Mouse (Mus musculus): Measurements from ENCODE around the gene Cct6b. TPM values are rescaled to one million over a fixed set of nuclear protein-coding genes. Genes with fewer than 3 reads are reported as not detected.

Gene Cct6b
- total RNA-seq (2021), result not detected
- long read RNA-seq, experiment 1, result 0 reads
- long read RNA-seq, experiment 2, result 0 reads

DNA sequence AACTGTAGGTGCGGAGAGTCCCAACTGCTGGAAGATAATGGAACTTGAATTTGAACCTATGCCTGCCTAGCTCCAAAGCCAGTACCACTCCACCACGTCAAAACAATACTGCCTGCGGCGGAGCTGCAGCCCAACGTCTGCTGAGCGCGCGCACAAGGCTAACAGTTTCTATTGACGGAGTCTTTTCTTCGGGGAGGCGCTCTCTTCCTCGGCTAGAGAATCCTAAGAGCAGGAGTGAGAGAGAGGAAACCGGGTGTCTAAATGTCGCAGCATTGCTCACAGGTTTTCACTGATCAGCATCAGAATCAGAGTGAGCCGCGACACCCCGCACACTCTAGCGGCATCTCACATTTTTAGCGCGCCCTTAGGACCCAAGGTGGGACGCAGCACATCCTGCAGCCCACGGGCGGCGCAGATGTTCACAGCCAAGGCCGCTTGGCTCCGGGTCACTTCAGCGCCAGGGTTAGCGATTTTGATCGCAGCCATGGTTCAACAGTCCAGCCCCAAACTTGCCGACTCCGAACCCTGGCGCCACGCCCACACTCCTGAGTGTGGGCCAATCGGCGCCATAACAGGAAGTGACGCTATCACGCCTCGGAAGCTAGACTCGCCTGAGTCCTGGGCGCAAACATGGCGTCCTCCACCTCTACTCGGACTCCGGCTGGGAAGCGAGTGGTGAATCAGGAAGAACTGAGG lies at the start of gene Cct6b, which contains the start of gene Zfp830:
Gene Cct6b (minus strand): TSS at position 580 of the 696 bp plus-strand sequence.
Gene Zfp830 (plus strand): TSS at position 604 of the 696 bp plus-strand sequence.
- intact Hi-C loops (cut with DNase I), result loop anchor here (1.0 to 10.0 kb wide), 5 partner anchors 17 to 527 kb away; partner anchors contain the start of genes Fndc8, Lig3 and Rad51d
- DNase-seq (ENCODE audit: extremely low spot score in 1 of 2, low spot score in 2 of 2), result peak; percentile 91 to 92
- Histone ChIP-seq H3K27ac (peak within 1 kb of the TSS; percentile 83), H3K4me3 (peak within 1 kb of the TSS; percentile 74)
- TF ChIP-seq CTCF (IDR thresholded peaks at IDR 0.05), result no peak; the same call in 1 of the 2 replicates

- Histone ChIP-seq H3K4me3 (no peak overlapping the region), H3K27ac (no peak overlapping the region)
- DNase-seq (ENCODE audit: extremely low spot score in 1 of 2, low spot score in 2 of 2), result no peak
- TF ChIP-seq CTCF (IDR thresholded peaks at IDR 0.05), result no peak
- intact Hi-C loops (cut with DNase I), result no loop called here
These were observed 44.4 kb upstream of the Cct6b start for GRCm38 (mm10) chr11:82808485-82808884.

DNA sequence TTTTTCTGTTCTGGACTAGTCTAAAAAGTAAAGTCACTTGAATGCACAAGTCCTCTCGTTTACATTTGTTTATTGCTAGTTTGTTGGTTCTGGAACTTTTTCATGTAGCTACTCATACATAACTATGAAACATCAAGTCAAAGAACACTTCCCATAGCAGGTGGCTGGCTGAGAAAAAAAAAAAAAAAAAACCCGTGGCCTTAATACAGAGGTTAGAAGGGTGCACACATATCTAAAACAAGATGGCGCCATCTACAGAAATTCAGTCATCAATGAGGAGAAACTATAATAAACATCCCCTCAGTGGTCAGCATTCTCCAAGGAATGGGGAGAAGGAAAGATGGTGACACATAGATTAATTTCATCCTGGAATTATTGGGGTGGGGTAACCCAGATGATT lies 43.2 kb upstream of the Cct6b start:
- Histone ChIP-seq H3K4me3 (no peak overlapping the region), H3K27ac (no peak overlapping the region)
- no peak for DNase-seq (ENCODE audit: extremely low spot score in 1 of 2, low spot score in 2 of 2)
- TF ChIP-seq CTCF (IDR thresholded peaks at IDR 0.05), result no peak
- intact Hi-C loops (cut with DNase I), result no loop called here

DNA sequence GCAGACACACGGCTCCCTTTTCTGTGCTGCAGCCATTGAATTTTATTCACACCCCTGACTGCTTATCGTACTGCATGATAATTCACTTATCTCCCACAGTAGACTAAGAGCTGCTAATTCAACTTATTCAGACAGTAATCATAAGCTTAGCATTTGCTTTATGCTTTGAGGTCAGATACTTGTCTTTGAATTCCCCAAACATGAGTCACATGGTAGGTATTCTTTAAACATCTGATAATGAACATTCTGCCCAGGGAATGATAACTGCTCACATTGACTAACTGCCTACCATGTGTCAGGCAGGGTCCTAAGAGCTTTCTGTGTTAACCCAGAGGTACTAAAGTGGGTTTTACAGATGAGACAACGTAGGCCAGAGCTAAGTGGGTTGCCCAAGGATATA lies 42.5 kb upstream of the Cct6b start:
- intact Hi-C loops (cut with DNase I), result no loop called here
- TF ChIP-seq CTCF (IDR thresholded peaks at IDR 0.05), result no peak
- Histone ChIP-seq H3K27ac (no peak overlapping the region), H3K4me3 (no peak overlapping the region)
- DNase-seq (ENCODE audit: extremely low spot score in 1 of 2, low spot score in 2 of 2), result no peak

DNA sequence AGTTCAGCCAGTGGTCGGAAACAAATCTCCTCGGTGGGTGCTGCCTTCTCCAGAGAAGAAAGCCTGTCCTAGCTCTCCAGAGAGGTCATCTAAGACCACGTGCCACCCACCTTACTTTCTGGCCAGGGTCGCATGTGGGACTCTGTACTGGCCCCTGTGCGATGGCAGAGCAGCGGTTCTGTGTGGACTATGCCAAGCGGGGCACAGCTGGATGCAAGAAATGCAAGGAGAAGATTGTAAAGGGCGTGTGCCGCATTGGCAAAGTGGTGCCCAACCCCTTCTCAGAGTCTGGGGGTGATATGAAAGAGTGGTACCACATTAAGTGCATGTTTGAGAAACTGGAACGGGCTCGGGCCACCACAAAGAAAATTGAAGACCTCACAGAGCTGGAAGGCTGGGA lies 19.3 kb upstream of the Cct6b start:
- no peak for DNase-seq (ENCODE audit: extremely low spot score in 1 of 2, low spot score in 2 of 2)
- Histone ChIP-seq H3K27ac (no peak overlapping the region), H3K4me3 (no peak overlapping the region)
- intact Hi-C loops (cut with DNase I), result no loop called here
- no peak for TF ChIP-seq CTCF (IDR thresholded peaks at IDR 0.05)

DNA sequence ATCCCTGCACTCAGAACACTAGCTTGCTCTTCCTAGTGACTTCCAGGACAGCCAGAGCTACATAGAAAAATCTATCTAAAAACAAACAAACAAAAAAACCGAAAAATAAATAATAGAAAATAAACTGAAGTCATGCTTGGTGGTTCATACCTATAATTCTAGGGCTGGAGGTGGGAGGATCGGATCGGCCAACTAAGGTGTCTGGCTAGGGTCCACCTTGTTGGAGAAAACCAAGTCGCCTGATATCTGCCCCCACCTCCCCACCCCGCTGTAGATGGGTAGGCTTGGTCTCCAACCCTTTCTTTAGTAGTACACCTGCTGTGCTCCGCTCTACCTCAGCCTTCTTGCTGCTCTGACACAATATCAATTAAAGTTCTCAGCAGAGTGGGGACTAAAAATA lies 18.1 kb upstream of the Cct6b start:
- Histone ChIP-seq H3K4me3 (peak overlapping the region; percentile 100), H3K27ac (0 out of 2 replicates have a peak overlapping the region, but pooled peaks have one; percentile 97)
- TF ChIP-seq CTCF (IDR thresholded peaks at IDR 0.05), result no peak
- DNase-seq (ENCODE audit: extremely low spot score in 1 of 2, low spot score in 2 of 2), result no peak
- intact Hi-C loops (cut with DNase I), result no loop called here

DNA sequence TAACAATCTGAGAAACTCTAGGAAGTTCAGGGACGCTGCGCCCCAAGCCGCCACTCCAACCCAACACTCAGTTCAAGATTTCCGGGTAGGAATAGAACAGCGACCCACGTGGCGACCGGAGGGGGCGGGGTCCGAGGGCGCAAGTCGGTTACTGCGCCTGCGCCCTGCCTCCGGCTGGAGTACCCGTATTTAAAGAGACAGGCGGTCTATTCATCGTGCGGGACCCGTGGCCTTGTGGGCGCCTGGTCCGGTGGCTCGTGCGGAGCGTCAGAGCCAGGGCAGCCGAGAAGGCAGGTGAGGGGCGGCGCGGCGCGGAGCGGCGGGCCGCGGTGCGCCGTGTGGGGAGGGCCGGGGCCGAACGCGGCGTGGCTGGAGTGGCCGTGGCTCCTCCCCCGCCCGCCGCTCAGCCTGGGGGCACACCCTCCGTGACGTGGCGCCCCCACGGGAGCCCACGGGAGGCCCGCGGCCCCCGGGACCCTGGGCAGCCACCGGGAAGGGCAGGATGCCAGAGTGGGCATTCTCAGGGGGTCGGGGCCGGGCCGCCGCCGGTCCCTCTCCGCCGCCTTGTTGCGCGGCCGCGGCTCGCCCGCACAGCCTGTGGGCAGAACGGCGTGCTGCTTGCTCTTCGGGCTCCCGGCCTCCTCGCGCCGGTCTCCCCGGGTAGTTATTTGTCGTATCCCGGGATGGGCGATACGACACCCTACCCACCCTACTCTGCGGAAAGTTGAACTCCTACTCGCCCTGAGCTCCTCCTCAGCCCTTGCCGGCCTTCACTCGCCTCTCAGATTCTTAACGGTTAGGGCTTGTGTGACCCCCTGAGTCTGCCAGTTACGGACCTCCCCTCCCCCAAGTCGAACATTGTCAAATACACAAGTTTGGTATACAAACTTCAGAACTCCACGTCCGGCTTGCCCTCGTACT lies 17.1 kb upstream of the Cct6b start, which contains the start of gene Lig3:
Gene Lig3 (plus strand): TSS at position 126 of the 921 bp plus-strand sequence.
- TF ChIP-seq CTCF (IDR thresholded peaks at IDR 0.05), result no peak; the same call in 1 of the 2 replicates
- DNase-seq (ENCODE audit: extremely low spot score in 1 of 2, low spot score in 2 of 2), result peak; percentile 93
- intact Hi-C loops (cut with DNase I), result loop anchor here (1.0 to 2.0 kb wide), 3 partner anchors 17 to 110 kb away; partner anchors contain the start of genes Cct6b, Rad51d and Zfp830
- H3K4me3 ChIP-seq, result peak within 1 kb of the TSS; percentile 100
- H3K27ac ChIP-seq, result peak within 1 kb of the TSS; percentile 97

DNA sequence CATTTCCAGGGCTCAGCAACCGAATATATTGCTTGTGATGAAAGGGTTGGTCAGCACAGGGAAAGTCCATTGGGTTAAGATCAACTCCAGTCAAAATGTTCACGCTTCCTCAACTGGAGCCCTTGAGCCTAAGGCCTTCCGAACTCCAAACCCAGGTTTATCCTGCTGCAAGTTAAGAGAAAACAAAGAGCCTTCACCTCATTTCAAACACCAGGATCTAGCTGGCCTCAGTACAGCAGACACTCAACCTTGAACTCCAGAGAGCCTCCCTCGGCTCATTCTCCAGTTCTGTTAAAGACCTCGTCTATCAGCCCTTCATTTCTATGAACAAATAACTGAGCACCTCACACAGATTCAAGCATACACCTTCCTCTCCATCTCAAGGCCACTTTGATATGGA lies 16.0 kb upstream of the Cct6b start:
- H3K27ac ChIP-seq, result no peak overlapping the region

GRCm38 (mm10) chr11:82764438-82764924 lies 360 bp upstream of the Cct6b start:
- intact Hi-C loops (cut with DNase I), result loop anchor here (1.0 to 10.0 kb wide), 5 partner anchors 17 to 527 kb away; partner anchors contain the start of genes Fndc8, Lig3 and Rad51d
- no peak for TF ChIP-seq CTCF (IDR thresholded peaks at IDR 0.05)
- DNase-seq (ENCODE audit: extremely low spot score in 1 of 2, low spot score in 2 of 2), result no peak
- peak overlapping the region; percentile 83 for H3K27ac ChIP-seq
- peak overlapping the region; percentile 74 for H3K4me3 ChIP-seq

More for the DNA sequence above, 16.0 kb upstream of the Cct6b start:
- H3K4me3 ChIP-seq, result peak overlapping the region; percentile 100
- TF ChIP-seq CTCF (IDR thresholded peaks at IDR 0.05), result no peak
- intact Hi-C loops (cut with DNase I), result loop anchor here (2.0 kb wide), 1 partner anchor 111 kb away; the partner anchor contains the start of gene Rad51d
- DNase-seq (ENCODE audit: extremely low spot score in 1 of 2, low spot score in 2 of 2), result no peak

GRCm38 (mm10) chr11:82763261-82763660 lies 860 bp downstream of the Cct6b start:
- peak overlapping the region; percentile 74 for H3K4me3 ChIP-seq
- TF ChIP-seq CTCF (IDR thresholded peaks at IDR 0.05), result no peak
- intact Hi-C loops (cut with DNase I), result loop anchor here (5.0 to 10.0 kb wide), 4 partner anchors 129 to 526 kb away; partner anchors contain the start of genes Fndc8 and Rad51d
- no peak overlapping the region for H3K27ac ChIP-seq
- DNase-seq (ENCODE audit: extremely low spot score in 1 of 2, low spot score in 2 of 2), result no peak

DNA sequence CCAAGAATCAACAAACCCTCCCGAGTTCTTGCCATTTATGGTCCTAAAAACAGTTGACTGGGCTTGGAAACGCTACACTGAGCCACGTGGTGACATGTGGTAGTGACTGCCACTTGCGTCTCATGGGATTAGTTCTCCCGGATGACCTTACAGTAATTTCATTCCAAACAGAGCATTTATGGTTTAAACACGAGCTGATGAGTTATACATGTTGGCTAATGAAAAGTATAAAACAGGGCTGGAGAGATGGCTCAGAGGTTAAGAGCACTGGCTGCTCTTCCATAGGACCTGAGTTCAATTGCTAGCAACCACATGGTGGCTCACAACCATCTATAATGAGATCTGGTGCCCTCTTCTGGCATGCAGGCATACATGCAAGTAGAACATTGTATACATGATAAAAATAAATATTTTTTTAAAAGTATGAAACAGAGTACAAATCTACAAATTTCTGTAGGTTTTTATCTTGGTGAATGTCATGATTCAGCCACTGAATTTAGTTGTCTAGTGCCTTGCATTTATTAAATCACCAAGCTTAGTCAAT lies 1.8 kb downstream of the Cct6b start:
- no peak overlapping the region for H3K27ac ChIP-seq
- no peak overlapping the region for H3K4me3 ChIP-seq
- intact Hi-C loops (cut with DNase I), result loop anchor here (5.0 to 10.0 kb wide), 4 partner anchors 130 to 525 kb away; partner anchors contain the start of genes Fndc8 and Rad51d
- peak; percentile 38 for TF ChIP-seq CTCF (IDR thresholded peaks at IDR 0.05)
- no peak for DNase-seq (ENCODE audit: extremely low spot score in 1 of 2, low spot score in 2 of 2)
